Mouse (Mus musculus) ES-E14 (cell line): ENCODE results near the gene Tradd.

Experiments used
- CHD2 ChIP-seq: IDR thresholded peaks from 2 replicates; pipeline ENCODE4 v1.6.1; 2014; ENCODE audit warnings: mild to moderate bottlenecking, low read depth, low read length, inconsistent platforms
- ZC3H11A ChIP-seq: IDR thresholded peaks from 2 replicates; pipeline ENCODE4 v1.6.1; 2012; ENCODE audit warnings: low read depth, mild to moderate bottlenecking, inconsistent platforms, low read length, borderline replicate concordance

DNA sequence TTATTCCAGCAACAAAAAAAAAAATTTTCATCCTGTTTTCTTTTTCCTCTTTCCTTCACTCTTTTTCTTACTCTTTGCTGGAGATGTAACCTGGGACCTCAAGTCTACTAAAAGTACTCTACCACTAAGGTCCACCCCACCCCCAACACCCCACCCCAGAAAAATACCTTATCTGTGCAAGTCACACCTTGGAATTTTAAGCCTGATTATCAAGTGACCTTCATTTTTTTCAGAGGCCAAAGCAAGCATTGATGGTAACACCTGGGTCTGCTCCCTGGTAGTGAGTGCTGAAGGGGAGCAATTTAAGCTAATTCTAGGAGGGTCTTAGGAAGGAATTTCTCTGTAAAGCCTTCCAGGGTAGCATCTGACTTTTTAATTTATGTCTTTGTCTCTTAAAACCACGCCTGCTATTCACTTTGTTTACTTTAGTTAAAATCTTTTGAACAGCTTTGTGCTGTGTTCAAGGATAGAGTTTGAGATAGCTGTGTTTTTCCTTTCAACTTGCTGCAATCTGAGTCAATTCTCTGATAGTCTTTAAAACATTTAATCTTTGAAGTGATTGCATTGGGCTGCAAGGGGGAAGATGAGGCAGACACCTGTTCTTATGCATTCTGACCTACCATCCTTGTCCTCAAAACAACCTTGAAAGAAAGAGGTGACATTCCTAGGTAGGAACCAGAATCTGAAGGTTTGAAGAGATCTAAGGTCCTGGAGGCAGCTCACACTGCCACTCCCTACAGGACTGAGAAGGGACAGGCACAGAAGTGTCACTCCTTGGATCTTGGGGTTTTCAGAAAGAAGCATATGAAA, 31.1 kb downstream of the Tradd start:
- TF ChIP-seq CHD2 (peak; percentile 63; the same call in 1 of the 2 replicates), ZC3H11A (no peak)
